Mouse (Mus musculus): Measurements from ENCODE around the gene Zfp451. TPM values are rescaled to one million over a fixed set of nuclear protein-coding genes. Genes with fewer than 3 reads are reported as not detected.
"Not testable (repeated sequence)": the region's sequence is repeated elsewhere in the genome, so short reads cannot be mapped to it uniquely, and the experiment has no call there.

Gene Zfp451
- polyA plus RNA-seq, 1 experiment = 11.3 TPM

DNA sequence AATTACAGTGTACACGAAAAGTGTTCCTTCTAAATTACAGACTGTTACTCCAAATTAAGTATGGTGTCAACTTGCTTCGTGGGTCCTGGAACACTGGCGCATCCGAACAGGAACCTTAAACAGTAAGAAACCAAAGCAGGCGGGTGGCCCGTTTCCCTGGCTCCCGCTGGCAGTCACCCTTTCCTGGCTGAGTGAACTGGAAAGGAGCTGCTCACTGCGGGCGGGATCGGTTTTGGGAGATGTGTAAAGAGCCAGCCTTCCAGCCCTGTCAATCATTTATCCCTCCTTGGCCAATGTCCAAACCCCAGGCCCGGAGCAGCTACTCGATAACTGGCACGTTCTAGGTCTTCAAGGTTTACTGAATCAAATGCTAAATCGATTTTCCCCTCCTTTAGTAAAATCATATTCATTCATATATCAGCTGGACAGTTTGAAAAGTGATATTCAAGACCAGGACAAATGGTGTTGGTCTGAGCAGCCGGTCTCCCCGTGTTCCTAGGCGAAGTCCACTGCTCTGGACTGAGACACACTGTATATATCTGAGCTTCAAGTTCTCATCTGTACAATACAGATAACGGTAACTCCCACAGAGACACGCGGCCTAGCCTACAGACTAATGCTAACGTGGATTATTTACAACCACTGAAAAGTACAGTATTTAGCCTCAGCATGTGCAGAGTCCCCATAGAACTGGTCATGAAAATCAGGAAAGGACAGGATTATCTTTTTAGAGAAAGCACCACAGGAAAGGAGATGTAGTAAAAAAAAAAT is 59.2 kb downstream of the Zfp451 start:
- no peak for TF ChIP-seq CTCF (IDR thresholded peaks at IDR 0.05; ENCODE audit: borderline replicate concordance, control insufficient read depth, extremely low read depth, insufficient read depth, low read length, poor library complexity)
- TF ChIP-seq POLR2A (IDR thresholded peaks at IDR 0.05; ENCODE audit: control insufficient read depth, extremely low read depth, insufficient read depth, low read length, poor library complexity) = no peak
- no peaks in the 10 kb centered on the region for H3K27me3 ChIP-seq (ENCODE audit: control insufficient read depth, insufficient read depth, low read length)
- H3K36me3 ChIP-seq (ENCODE audit: control insufficient read depth, insufficient read depth, low read length) = no peaks in the 10 kb centered on the region
- H3K4me1 ChIP-seq (replicated peaks; ENCODE audit: control insufficient read depth, insufficient read depth, low read length) = peaks cover 13% of the 10 kb centered on the region; the same call in 1 of the 2 replicates
- DNase-seq = no peak
- H3K27ac ChIP-seq (ENCODE audit: control insufficient read depth, insufficient read depth, low read length) = no peak overlapping the region
- WGBS = 96% methylated on average over 21 of the region's 21 CpGs
- no peak overlapping the region for H3K4me3 ChIP-seq (ENCODE audit: control insufficient read depth, insufficient read depth, low read length)

DNA sequence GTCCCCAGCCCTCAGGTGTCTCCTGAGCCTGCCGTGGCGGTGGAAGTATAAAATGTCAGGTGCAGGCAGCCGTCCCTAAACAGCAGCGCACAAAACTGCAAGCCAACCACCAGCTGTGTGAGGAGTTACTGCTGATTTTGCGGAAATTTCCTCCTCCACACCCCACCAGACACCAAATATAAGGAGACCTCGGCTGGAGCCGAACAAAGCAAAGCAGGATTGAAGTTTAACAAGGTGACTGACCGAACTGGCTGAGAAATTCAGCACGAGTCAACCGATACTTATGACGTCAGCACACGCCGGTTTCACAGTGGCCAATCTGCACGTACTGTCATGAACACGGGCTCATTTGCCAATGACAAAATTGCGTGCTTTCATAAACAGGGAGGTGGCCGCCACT is 60.3 kb downstream of the Zfp451 start:
- WGBS = 97% methylated on average over 17 of the region's 17 CpGs
- no peak for TF ChIP-seq CTCF (IDR thresholded peaks at IDR 0.05; ENCODE audit: borderline replicate concordance, control insufficient read depth, extremely low read depth, insufficient read depth, low read length, poor library complexity)
- TF ChIP-seq POLR2A (IDR thresholded peaks at IDR 0.05; ENCODE audit: control insufficient read depth, extremely low read depth, insufficient read depth, low read length, poor library complexity) = no peak
- Histone ChIP-seq H3K4me3 (ENCODE audit: control insufficient read depth, insufficient read depth, low read length) (no peak overlapping the region), H3K27me3 (ENCODE audit: control insufficient read depth, insufficient read depth, low read length) (no peaks in the 10 kb centered on the region), H3K27ac (ENCODE audit: control insufficient read depth, insufficient read depth, low read length) (no peak overlapping the region), H3K36me3 (ENCODE audit: control insufficient read depth, insufficient read depth, low read length) (no peaks in the 10 kb centered on the region), H3K4me1 (replicated peaks; ENCODE audit: control insufficient read depth, insufficient read depth, low read length) (peaks cover 13% of the 10 kb centered on the region; the same call in 1 of the 2 replicates)
- no peak for DNase-seq

DNA sequence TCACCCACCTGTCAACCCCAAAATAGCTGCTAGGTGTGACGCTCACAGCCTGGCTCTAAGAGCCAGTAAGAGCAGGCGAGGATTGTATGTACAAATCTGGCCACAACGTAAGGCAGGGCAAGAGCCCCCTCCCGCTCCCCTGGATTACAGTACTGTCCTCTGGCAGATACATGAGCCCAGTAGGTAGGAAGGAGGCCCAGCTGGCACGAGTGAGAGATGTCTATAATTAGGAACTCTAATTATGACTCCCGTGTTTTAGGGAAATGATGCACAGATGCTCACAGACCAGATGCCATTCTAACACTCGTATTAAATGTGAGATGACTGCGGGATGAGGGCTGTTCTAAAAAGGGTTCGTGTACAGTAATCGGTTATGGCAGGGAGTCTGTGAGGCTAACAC is 63.1 kb downstream of the Zfp451 start:
- TF ChIP-seq CTCF (IDR thresholded peaks at IDR 0.05; ENCODE audit: borderline replicate concordance, control insufficient read depth, extremely low read depth, insufficient read depth, low read length, poor library complexity) = no peak
- TF ChIP-seq POLR2A (IDR thresholded peaks at IDR 0.05; ENCODE audit: control insufficient read depth, extremely low read depth, insufficient read depth, low read length, poor library complexity) = no peak
- Histone ChIP-seq H3K27me3 (ENCODE audit: control insufficient read depth, insufficient read depth, low read length) (no peaks in the 10 kb centered on the region), H3K4me3 (ENCODE audit: control insufficient read depth, insufficient read depth, low read length) (no peak overlapping the region), H3K4me1 (replicated peaks; ENCODE audit: control insufficient read depth, insufficient read depth, low read length) (no peaks in the 10 kb centered on the region), H3K27ac (ENCODE audit: control insufficient read depth, insufficient read depth, low read length) (no peak overlapping the region), H3K36me3 (ENCODE audit: control insufficient read depth, insufficient read depth, low read length) (no peaks in the 10 kb centered on the region)
- 91% methylated on average over 10 of the region's 10 CpGs for WGBS
- no peak for DNase-seq

DNA sequence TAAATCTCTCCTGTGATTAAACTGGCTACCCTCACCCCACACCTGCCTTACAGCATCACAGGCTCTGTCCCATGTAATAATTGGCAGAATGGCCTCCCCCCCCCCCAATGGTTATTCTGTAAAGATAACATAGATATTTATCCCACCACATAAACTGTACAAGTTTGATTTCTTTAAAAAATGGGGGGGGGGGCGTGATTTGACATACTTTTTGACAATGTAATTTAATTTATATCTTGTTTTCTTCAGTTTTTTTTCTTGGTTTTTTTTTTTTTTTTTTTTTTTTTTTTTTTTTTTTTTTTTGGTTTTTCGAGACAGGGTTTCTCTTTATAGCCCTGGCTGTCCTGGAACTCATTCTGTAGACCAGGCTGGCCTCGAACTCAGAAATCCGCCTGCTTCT is 64.7 kb downstream of the Zfp451 start:
- WGBS = 85% methylated on average over 4 of the region's 4 CpGs
- H3K27me3 ChIP-seq (ENCODE audit: control insufficient read depth, insufficient read depth, low read length); H3K4me3 ChIP-seq (ENCODE audit: control insufficient read depth, insufficient read depth, low read length); H3K36me3 ChIP-seq (ENCODE audit: control insufficient read depth, insufficient read depth, low read length); DNase-seq; H3K27ac ChIP-seq (ENCODE audit: control insufficient read depth, insufficient read depth, low read length); H3K4me1 ChIP-seq (replicated peaks; ENCODE audit: control insufficient read depth, insufficient read depth, low read length): not testable (repeated sequence)

DNA sequence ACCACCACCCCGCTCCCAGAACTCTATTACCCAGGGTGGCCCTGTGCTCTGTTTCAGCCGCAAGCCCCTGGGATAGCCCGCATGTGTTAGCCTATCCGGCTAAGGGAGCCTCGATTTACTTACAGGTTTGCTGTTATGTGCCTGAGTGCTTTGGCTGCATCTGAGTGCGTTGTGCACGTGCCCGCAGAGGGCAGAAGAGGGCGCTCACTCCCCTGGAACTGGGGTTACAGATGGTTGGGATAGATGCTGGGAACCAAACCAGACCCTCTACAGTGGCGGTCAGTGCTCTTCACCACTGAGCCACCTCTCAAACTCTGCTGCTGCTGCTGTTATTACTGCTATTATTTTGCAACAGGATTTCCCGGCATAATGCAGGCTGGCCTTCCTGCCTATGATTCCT is 65.3 kb downstream of the Zfp451 start:
- no peaks in the 10 kb centered on the region for H3K27me3 ChIP-seq (ENCODE audit: control insufficient read depth, insufficient read depth, low read length)
- 98% methylated on average over 11 of the region's 11 CpGs for WGBS
- H3K4me1 ChIP-seq (replicated peaks; ENCODE audit: control insufficient read depth, insufficient read depth, low read length) = no peaks in the 10 kb centered on the region
- H3K36me3 ChIP-seq (ENCODE audit: control insufficient read depth, insufficient read depth, low read length) = no peaks in the 10 kb centered on the region
- H3K4me3 ChIP-seq (ENCODE audit: control insufficient read depth, insufficient read depth, low read length) = no peak overlapping the region
- DNase-seq = no peak
- H3K27ac ChIP-seq (ENCODE audit: control insufficient read depth, insufficient read depth, low read length) = no peak overlapping the region
- no peak for TF ChIP-seq POLR2A (IDR thresholded peaks at IDR 0.05; ENCODE audit: control insufficient read depth, extremely low read depth, insufficient read depth, low read length, poor library complexity)
- TF ChIP-seq CTCF (IDR thresholded peaks at IDR 0.05; ENCODE audit: borderline replicate concordance, control insufficient read depth, extremely low read depth, insufficient read depth, low read length, poor library complexity) = no peak

DNA sequence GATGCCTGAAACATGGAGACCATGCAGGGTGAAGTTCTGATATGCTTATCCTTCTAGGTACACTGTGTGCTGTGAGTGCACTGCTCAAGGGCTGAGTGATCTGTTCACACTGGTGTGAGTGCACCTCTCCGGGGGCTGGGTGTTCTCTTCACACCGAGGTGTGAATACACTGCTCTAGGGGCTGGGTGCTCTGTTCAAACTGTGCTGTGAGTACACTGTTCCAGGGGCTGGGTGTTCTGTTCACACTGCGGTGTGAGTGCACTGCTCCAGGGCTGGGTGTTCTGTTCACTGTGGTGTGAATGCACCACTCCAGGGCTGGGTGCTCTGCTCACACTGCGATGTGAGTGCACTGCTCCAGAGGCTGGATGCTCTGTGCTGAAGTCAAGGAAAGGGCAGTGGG is 68.5 kb downstream of the Zfp451 start:
- Histone ChIP-seq H3K27me3 (ENCODE audit: control insufficient read depth, insufficient read depth, low read length) (no peaks in the 10 kb centered on the region), H3K27ac (ENCODE audit: control insufficient read depth, insufficient read depth, low read length) (no peak overlapping the region), H3K36me3 (ENCODE audit: control insufficient read depth, insufficient read depth, low read length) (no peaks in the 10 kb centered on the region), H3K4me3 (ENCODE audit: control insufficient read depth, insufficient read depth, low read length) (no peak overlapping the region), H3K4me1 (replicated peaks; ENCODE audit: control insufficient read depth, insufficient read depth, low read length) (no peaks in the 10 kb centered on the region)
- WGBS = 95% methylated on average over 4 of the region's 4 CpGs
- no peak for TF ChIP-seq POLR2A (IDR thresholded peaks at IDR 0.05; ENCODE audit: control insufficient read depth, extremely low read depth, insufficient read depth, low read length, poor library complexity)
- no peak for DNase-seq

DNA sequence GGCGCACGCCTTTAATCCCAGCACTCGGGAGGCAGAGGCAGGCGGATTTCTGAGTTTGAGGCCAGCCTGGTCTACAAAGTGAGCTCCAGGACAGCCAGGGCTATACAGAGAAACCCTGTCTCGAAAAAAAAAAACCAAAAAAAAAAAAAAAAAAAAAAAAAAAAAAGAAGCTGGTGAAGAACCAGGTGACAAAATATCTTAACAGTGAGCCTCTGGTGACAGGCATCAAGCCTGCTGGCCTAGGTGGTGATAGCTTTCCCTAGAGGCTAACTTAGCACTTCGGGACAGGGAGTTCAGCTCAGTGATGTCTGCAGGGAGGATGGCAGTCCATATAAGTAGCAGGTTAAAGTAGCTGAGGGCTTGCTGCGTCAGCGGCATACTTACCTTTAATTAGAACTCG is 69.6 kb downstream of the Zfp451 start:
- H3K27ac ChIP-seq (ENCODE audit: control insufficient read depth, insufficient read depth, low read length); H3K27me3 ChIP-seq (ENCODE audit: control insufficient read depth, insufficient read depth, low read length); DNase-seq; H3K36me3 ChIP-seq (ENCODE audit: control insufficient read depth, insufficient read depth, low read length); H3K4me1 ChIP-seq (replicated peaks; ENCODE audit: control insufficient read depth, insufficient read depth, low read length); H3K4me3 ChIP-seq (ENCODE audit: control insufficient read depth, insufficient read depth, low read length): not testable (repeated sequence)
- WGBS = 88% methylated on average over 9 of the region's 9 CpGs
